Comparison of ENCODE assay signal across 24 mouse cellular contexts in genomic region chr1:92240072-92240471, GRCm38 (mm10). TPM values are rescaled to one million over a fixed set of nuclear protein-coding genes. Genes with fewer than 3 reads are reported as not detected.
DNase-seq lines count a peak whose midpoint lies in the region; ATAC-seq and TF ChIP-seq lines count a peak whose summit lies in the region.
"Had no signal": no experiment of that assay in that cellular context is flagged by ENCODE, and none has a peak within 500 bp of the region (broad histone marks: within the 10 kb centered on the region; RNA-seq: fewer than 3 reads in every experiment).

No protein-coding gene starts in this region.

- 0 out of 2 replicates have a peak, but pooled peaks have one; percentile 8 for ATAC-seq in forebrain, embryonic 13.5 days
- ATAC-seq in forebrain, embryonic 12.5 days (ENCODE audit: low FRiP score), result no peak
- ATAC-seq: activated CD4-positive, CD25-positive, alpha-beta regulatory T cell, adult 4 months; hindbrain, embryonic 16.5 days; intestine, embryonic 15.5 days had no signal

- WGBS in forebrain, embryonic 13.5 days, result 70% methylated on average over 4 of the region's 4 CpGs
- WGBS in forebrain, embryonic 12.5 days, result 87% methylated on average over 4 of the region's 4 CpGs

- H3K27me3 ChIP-seq in forebrain, embryonic 13.5 days, result no peaks in the 10 kb centered on the region
- 0 out of 2 replicates have a peak, but pooled peaks cover 2% of the 10 kb centered on the region for H3K27me3 ChIP-seq in forebrain, embryonic 12.5 days
- H3K27me3 ChIP-seq: heart, embryonic 12.5 days; heart, embryonic 15.5 days; intestine, embryonic 15.5 days had no signal

- H3K27ac ChIP-seq in forebrain, embryonic 13.5 days, result 0 out of 2 replicates have a peak overlapping the region, but pooled peaks have one; percentile 40
- H3K27ac ChIP-seq in forebrain, embryonic 12.5 days, result no peak overlapping the region
- H3K27ac ChIP-seq in layer of hippocampus, adult 2 months, result peak overlapping the region; percentile 37
- H3K27ac ChIP-seq: heart, embryonic 15.5 days; hindbrain, embryonic 10.5 days; hindbrain, embryonic 13.5 days; intestine, embryonic 15.5 days had no signal

- DNase-seq in layer of hippocampus, adult 2 months (ENCODE audit: low spot score in 2 of 2), result peak in 1 of 2 experiments; percentile 25
- DNase-seq in layer of hippocampus, adult 9-10 months (ENCODE audit: low spot score), result no peak
- DNase-seq in brain, embryonic 14.5 days (ENCODE audit: low read depth), result peak; percentile 63
- no peak for DNase-seq in cerebellum, adult 9-10 months
- DNase-seq: adrenal gland, adult 8-10 months; adrenal gland, postnatal 25 days; cerebellum, adult 11 months; cerebellum, adult 2 months; cerebellum, postnatal 10 days; cerebellum, postnatal 36 days; gastrocnemius, postnatal 25 days; heart, adult 18-20 months; heart, postnatal 10 days; heart, postnatal 36 days; kidney, adult 11 months had no signal

- no peaks in the 10 kb centered on the region for H3K36me3 ChIP-seq in forebrain, embryonic 13.5 days (ENCODE audit: poor library complexity, severe bottlenecking)
- no peaks in the 10 kb centered on the region for H3K36me3 ChIP-seq in forebrain, embryonic 12.5 days (replicated peaks)
- H3K36me3 ChIP-seq: heart, embryonic 12.5 days; heart, embryonic 15.5 days; hindbrain, embryonic 10.5 days; hindbrain, embryonic 13.5 days; intestine, embryonic 15.5 days had no signal

- no peak for TF ChIP-seq POLR2A in brain, embryonic 14.5 days (IDR thresholded peaks at IDR 0.05; ENCODE audit: borderline replicate concordance, extremely low read depth, insufficient read depth, insufficient read length, poor library complexity, severe bottlenecking)

- no peaks in the 10 kb centered on the region; the same call in 1 of the 2 replicates for H3K4me1 ChIP-seq in forebrain, embryonic 13.5 days
- 0 out of 2 replicates have a peak, but pooled peaks cover 2% of the 10 kb centered on the region for H3K4me1 ChIP-seq in forebrain, embryonic 12.5 days
- H3K4me1 ChIP-seq: heart, embryonic 12.5 days; heart, embryonic 15.5 days; hindbrain, embryonic 13.5 days; intestine, embryonic 15.5 days had no signal

- no peak overlapping the region for H3K4me2 ChIP-seq in forebrain, embryonic 13.5 days
- no peak overlapping the region for H3K4me2 ChIP-seq in forebrain, embryonic 12.5 days
- H3K4me2 ChIP-seq: heart, embryonic 12.5 days; heart, embryonic 15.5 days; hindbrain, embryonic 13.5 days; intestine, embryonic 15.5 days had no signal

- TF ChIP-seq CTCF in layer of hippocampus, adult 2 months (conservative IDR thresholded peaks at IDR 0.05), result no peak
- no peak for TF ChIP-seq CTCF in brain, embryonic 14.5 days (IDR thresholded peaks at IDR 0.05; ENCODE audit: borderline replicate concordance, extremely low read depth, insufficient read depth, insufficient read length)

- H3K9me3 ChIP-seq in forebrain, embryonic 13.5 days (replicated peaks), result no peaks in the 10 kb centered on the region
- no peaks in the 10 kb centered on the region for H3K9me3 ChIP-seq in forebrain, embryonic 12.5 days
- H3K9me3 ChIP-seq: heart, embryonic 12.5 days; heart, embryonic 15.5 days; hindbrain, embryonic 10.5 days; hindbrain, embryonic 13.5 days; intestine, embryonic 15.5 days had no signal

- H3K4me3 ChIP-seq in forebrain, embryonic 13.5 days, result no peak overlapping the region
- H3K4me3 ChIP-seq in forebrain, embryonic 12.5 days (replicated peaks), result no peak overlapping the region
- no peak overlapping the region for H3K4me3 ChIP-seq in layer of hippocampus, adult 2 months
- H3K4me3 ChIP-seq: heart, embryonic 12.5 days; heart, embryonic 15.5 days; hindbrain, embryonic 10.5 days; hindbrain, embryonic 13.5 days; intestine, embryonic 15.5 days had no signal

- no peak overlapping the region for H3K9ac ChIP-seq in forebrain, embryonic 13.5 days
- H3K9ac ChIP-seq in forebrain, embryonic 12.5 days, result no peak overlapping the region
- H3K9ac ChIP-seq: heart, embryonic 12.5 days; heart, embryonic 15.5 days; hindbrain, embryonic 13.5 days; intestine, embryonic 15.5 days had no signal

RNA-seq across cellular contexts. Expression of gene Hdac4, which starts 44.6 kb away (rescaled TPM):
- 22.6 and 25.1 TPM in 2 replicates for polyA plus RNA-seq in forebrain, embryonic 13.5 days (2015; fragmentation: Nextera tagmentation; extraction: Ambion mirVana)
- 21.4 and 24.8 TPM in 2 replicates for polyA plus RNA-seq in forebrain, embryonic 12.5 days (2016; fragmentation: Nextera tagmentation; extraction: Ambion mirVana)
- total RNA-seq in layer of hippocampus, adult 2 months (2021), result 100 to 1,000 TPM in 1 of 2 experiments, 10 to 100 TPM in 1; 97.2 to 106 TPM
- 17.4 and 21.8 TPM in 2 replicates for polyA plus RNA-seq in brain, embryonic 14.5 days (2012; rRNA removed)
